Mouse (Mus musculus) lung, postnatal 25 days (tissue): ENCODE measurements at regions not wholly inside any gene's neighbourhood (a gene's known extent, or its start where the extent isn't known, plus 50 kb on each side); places are given as distances from the start of the nearest gene placed in this dataset.

Source experiments
- DNase-seq: peaks from one replicate; pipeline ENCODE4 v3.0.0; 2022; ENCODE audit warnings: low spot score

- DNase-seq, result no peak
Observed at GRCm38 (mm10) chr3:70215195-70215594, 207.8 kb downstream of the Otol1 start.

- DNase-seq, result no peak
Observed at GRCm38 (mm10) chr3:70216096-70216495, 208.7 kb downstream of the Otol1 start.

- no peak for DNase-seq
Observed at GRCm38 (mm10) chr3:70218757-70219360, 211.4 kb downstream of the Otol1 start.

GRCm38 (mm10) chr3:70223443-70224065 lies 216.1 kb downstream of the Otol1 start:
- DNase-seq, result no peak

- DNase-seq, result no peak
Observed at GRCm38 (mm10) chr3:70224846-70225245, 217.4 kb downstream of the Otol1 start.

- DNase-seq, result no peak
Observed at GRCm38 (mm10) chr3:70227165-70227564, 219.8 kb downstream of the Otol1 start.

- no peak for DNase-seq
Observed at GRCm38 (mm10) chr3:70248655-70249054, 241.2 kb downstream of the Otol1 start.

GRCm38 (mm10) chr3:70249922-70250321 lies 242.5 kb downstream of the Otol1 start:
- DNase-seq, result peak; percentile 8

GRCm38 (mm10) chr3:70250733-70251132 lies 243.3 kb downstream of the Otol1 start:
- no peak for DNase-seq

GRCm38 (mm10) chr3:70263318-70263717 lies 255.9 kb downstream of the Otol1 start:
- DNase-seq, result no peak

- no peak for DNase-seq
Observed at GRCm38 (mm10) chr3:70288590-70289388, 281.4 kb downstream of the Otol1 start.

GRCm38 (mm10) chr3:70307556-70307955 lies 300.1 kb downstream of the Otol1 start:
- DNase-seq, result no peak

GRCm38 (mm10) chr3:70308061-70308461 lies 300.6 kb downstream of the Otol1 start:
- DNase-seq, result no peak

GRCm38 (mm10) chr3:70309304-70309703 lies 301.9 kb downstream of the Otol1 start:
- no peak for DNase-seq

- DNase-seq, result no peak
Observed at GRCm38 (mm10) chr3:70311055-70311454, 303.6 kb downstream of the Otol1 start.

- DNase-seq, result no peak
Observed at GRCm38 (mm10) chr3:70312034-70312433, 304.6 kb downstream of the Otol1 start.

- no peak for DNase-seq
Observed at GRCm38 (mm10) chr3:70313119-70313868, 305.9 kb downstream of the Otol1 start.

GRCm38 (mm10) chr3:70314239-70314638 lies 306.8 kb downstream of the Otol1 start:
- DNase-seq, result no peak

- DNase-seq, result no peak
Observed at GRCm38 (mm10) chr3:70318377-70318776, 311.0 kb downstream of the Otol1 start.

GRCm38 (mm10) chr3:70319139-70319538 lies 311.7 kb downstream of the Otol1 start:
- DNase-seq, result no peak

GRCm38 (mm10) chr3:70321161-70321657 lies 313.8 kb downstream of the Otol1 start:
- no peak for DNase-seq

GRCm38 (mm10) chr3:70324692-70325091 lies 317.3 kb downstream of the Otol1 start:
- no peak for DNase-seq
